Mouse (Mus musculus): ENCODE measurements around the gene Snx30.

DNA sequence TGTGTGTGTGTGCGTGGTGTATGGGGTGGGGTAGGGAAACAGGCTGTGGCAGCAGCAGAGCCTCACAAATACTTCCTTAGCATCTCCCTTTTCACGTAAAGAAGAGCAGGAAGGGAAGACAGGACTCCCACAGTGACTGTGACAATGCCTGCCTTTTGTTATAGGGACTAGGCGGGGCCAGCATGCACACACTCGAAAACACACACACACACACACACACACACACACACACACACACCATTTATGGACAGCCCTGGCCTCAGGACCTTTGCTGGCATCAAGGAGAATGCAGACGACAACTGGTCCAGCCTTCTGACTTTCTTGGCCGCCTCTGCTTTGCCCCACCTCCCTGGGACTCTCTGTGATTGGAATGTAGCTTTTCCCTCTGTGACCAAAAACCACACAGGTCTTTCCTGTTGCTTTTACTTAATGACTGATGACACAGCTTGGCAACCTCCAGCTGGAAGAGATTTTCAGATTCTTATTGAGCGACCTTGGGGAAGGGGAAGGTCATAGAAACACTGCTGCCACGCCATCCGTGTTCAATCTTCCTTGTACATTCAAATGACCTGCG lies 102.1 kb downstream of the Snx30 start:
- no peak for TF ChIP-seq GATA1 (IDR thresholded peaks at IDR 0.05; ENCODE audit: low read length)
- TF ChIP-seq TAL1 (IDR thresholded peaks at IDR 0.05; ENCODE audit: low read length) = no peak

Measured in erythroblast, embryonic 14.5 days (primary cell).